Mouse (Mus musculus) olfactory bulb, adult 2 months (tissue): Measurements from ENCODE around the gene Kdm8.
A peak's percentile ranks its signal among the peaks of the same experiment; 100 is the strongest.

Source experiments
- CTCF ChIP-seq: fragments of 200-500 bp; IDR thresholded peaks from 2 replicates; pipeline ENCODE4 v1.5.1; 2012; ENCODE audit warnings: low read depth, mild to moderate bottlenecking, low read length, moderate library complexity; ENCODE audit not compliant: insufficient read depth
- POLR2A ChIP-seq: fragments of 200-500 bp; IDR thresholded peaks from 2 replicates; pipeline ENCODE4 v1.6.1; 2012; ENCODE audit warnings: mild to moderate bottlenecking, low read depth, low read length, moderate library complexity; ENCODE audit not compliant: insufficient read depth

- TF ChIP-seq CTCF (no peak), POLR2A (peak; percentile 41)
Measured at GRCm38 (mm10) chr7:125444464-125445401, at the start of gene Kdm8.
